Mouse (Mus musculus) heart, embryonic 11.5 days (tissue): ENCODE results near the gene Cpvl. TPM values are rescaled to one million over a fixed set of nuclear protein-coding genes. Genes with fewer than 3 reads are reported as not detected.

Experiments
- ATAC-seq: fragments of 200-750 bp; cut with Nextera tagmentation; replicated peaks from 2 replicates; pipeline ENCODE4 v1.8.0; 2017; ENCODE audit warnings: moderate library complexity; ENCODE audit not compliant: insufficient number of reproducible peaks, low FRiP score, low TSS enrichment
- H3K27ac ChIP-seq: fragments of 300-500 bp; sonication (generic); 2 replicates; pipeline ENCODE4 v1.5.1; 2014; ENCODE audit warnings: mild to moderate bottlenecking, low read depth, low read length
- H3K27me3 ChIP-seq: fragments of 300-500 bp; sonication (generic); 2 replicates; pipeline ENCODE4 v1.6.1; 2014; ENCODE audit warnings: mild to moderate bottlenecking, low read length, mixed read lengths; ENCODE audit not compliant: control insufficient read depth, insufficient read depth
- H3K36me3 ChIP-seq: fragments of 300-500 bp; sonication (generic); 2 replicates; pipeline ENCODE4 v1.6.1; 2014; ENCODE audit warnings: mild to moderate bottlenecking, low read length, moderate library complexity, mixed read lengths; ENCODE audit not compliant: control insufficient read depth, insufficient read depth
- H3K4me1 ChIP-seq: fragments of 300-500 bp; sonication (generic); 2 replicates; pipeline ENCODE4 v1.6.1; 2014; ENCODE audit warnings: low read length; ENCODE audit not compliant: control insufficient read depth, insufficient read depth
- H3K4me2 ChIP-seq: fragments of 300-500 bp; sonication (generic); 2 replicates; pipeline ENCODE4 v1.6.1; 2014; ENCODE audit warnings: mild to moderate bottlenecking, moderate library complexity
- H3K4me3 ChIP-seq: fragments of 300-500 bp; sonication (generic); 2 replicates; pipeline ENCODE4 v1.5.1; 2014; ENCODE audit warnings: low read depth, low read length
- H3K9ac ChIP-seq: fragments of 300-500 bp; sonication (generic); 2 replicates; pipeline ENCODE4 v1.6.1; 2014; ENCODE audit warnings: mild to moderate bottlenecking, low read depth, low read length, moderate library complexity
- H3K9me3 ChIP-seq: fragments of 300-500 bp; sonication (generic); replicated peaks from 2 replicates; pipeline ENCODE4 v1.6.1; 2016; ENCODE audit warnings: low read length; ENCODE audit not compliant: control insufficient read depth
- WGBS: fragments of 180-500 bp; shearing (Covaris S2); extraction: QIAGEN DNeasy Blood & Tissue Kit; methylation state at CpG from one replicate; pipeline ENCODE4 v1.1.7; 2014; ENCODE audit not compliant: insufficient replicate concordance; 5-methylcytosine and 5-hydroxymethylcytosine counted together
- polyA plus RNA-seq: library from polyadenylated mRNA; unstranded; fragments of >200 nt; fragmentation: Nextera tagmentation; extraction: Ambion mirVana; gene quantifications from 2 replicates; pipeline ENCODE4 v1.2.1, GENCODE M21; 2014

The Cpvl gene
- polyA plus RNA-seq, 1 experiment from 2014 or later = not detected

- WGBS = 75% methylated on average over 6 of the region's 6 CpGs
- Histone ChIP-seq H3K4me1 (peaks cover 10% of the 10 kb centered on the region; the same call in 1 of the 2 replicates), H3K9me3 (no peaks in the 10 kb centered on the region)
These were observed 23.2 kb downstream of the Cpvl start for GRCm38 (mm10) chr6:53955271-53955670.

DNA sequence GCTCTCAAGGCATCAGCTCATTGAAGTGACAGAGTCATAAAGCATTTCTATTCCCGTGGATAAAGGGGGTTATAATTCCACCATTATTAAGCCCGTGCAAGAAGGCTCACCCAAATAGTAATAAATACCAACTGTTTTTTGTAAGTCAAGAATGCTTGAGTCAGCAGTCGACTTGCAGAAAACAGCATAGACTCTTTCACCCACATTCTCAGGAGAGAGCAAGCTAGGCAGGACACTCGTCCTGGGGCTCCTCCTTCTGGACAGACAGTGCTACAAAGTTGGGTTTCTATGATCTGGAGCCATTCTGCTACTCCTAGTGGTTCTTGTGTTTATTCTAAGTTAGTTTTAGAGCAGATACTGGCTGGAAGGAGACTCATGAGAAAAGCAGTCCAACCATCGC is 24.4 kb downstream of the Cpvl start:
- Histone ChIP-seq H3K9ac (no peak overlapping the region), H3K4me3 (no peak overlapping the region), H3K27me3 (no peaks in the 10 kb centered on the region), H3K27ac (no peak overlapping the region), H3K4me1 (peaks cover 10% of the 10 kb centered on the region; the same call in 1 of the 2 replicates), H3K9me3 (no peaks in the 10 kb centered on the region), H3K4me2 (no peak overlapping the region), H3K36me3 (no peaks in the 10 kb centered on the region)
- WGBS = 41% methylated on average over 5 of the region's 5 CpGs
- no peak for ATAC-seq

More at GRCm38 (mm10) chr6:53955271-53955670, 23.2 kb downstream of the Cpvl start:
- no peak overlapping the region for H3K27ac ChIP-seq
- H3K27me3 ChIP-seq = no peaks in the 10 kb centered on the region
- no peak overlapping the region for H3K4me2 ChIP-seq
- no peak for ATAC-seq
- H3K9ac ChIP-seq = no peak overlapping the region
- no peaks in the 10 kb centered on the region for H3K36me3 ChIP-seq
- no peak overlapping the region for H3K4me3 ChIP-seq

DNA sequence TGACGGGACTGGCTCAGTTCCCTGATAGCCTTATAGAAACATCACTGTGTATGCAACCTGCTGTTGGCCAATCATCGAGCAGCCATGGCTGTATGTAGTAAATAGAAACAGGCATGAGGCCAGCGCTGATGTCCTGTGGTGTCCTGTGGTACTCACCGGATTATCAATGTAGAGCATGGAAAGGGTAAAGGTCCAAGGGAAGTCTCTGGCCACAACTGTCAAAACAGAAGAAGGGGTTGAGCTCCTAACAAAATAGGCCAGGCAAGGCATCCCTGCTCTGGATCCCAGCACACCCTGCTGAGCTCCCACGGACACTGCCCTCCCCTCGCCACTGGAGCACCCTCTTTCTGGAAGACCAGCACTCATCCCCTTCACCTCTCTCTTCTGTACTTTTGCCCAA is 25.1 kb downstream of the Cpvl start:
- Histone ChIP-seq H3K9me3 (no peaks in the 10 kb centered on the region), H3K4me3 (no peak overlapping the region), H3K27ac (no peak overlapping the region), H3K36me3 (no peaks in the 10 kb centered on the region), H3K27me3 (no peaks in the 10 kb centered on the region), H3K4me2 (no peak overlapping the region), H3K4me1 (peaks cover 13% of the 10 kb centered on the region; the same call in 1 of the 2 replicates), H3K9ac (no peak overlapping the region)
- ATAC-seq = no peak
- 80% methylated on average over 6 of the region's 6 CpGs for WGBS

DNA sequence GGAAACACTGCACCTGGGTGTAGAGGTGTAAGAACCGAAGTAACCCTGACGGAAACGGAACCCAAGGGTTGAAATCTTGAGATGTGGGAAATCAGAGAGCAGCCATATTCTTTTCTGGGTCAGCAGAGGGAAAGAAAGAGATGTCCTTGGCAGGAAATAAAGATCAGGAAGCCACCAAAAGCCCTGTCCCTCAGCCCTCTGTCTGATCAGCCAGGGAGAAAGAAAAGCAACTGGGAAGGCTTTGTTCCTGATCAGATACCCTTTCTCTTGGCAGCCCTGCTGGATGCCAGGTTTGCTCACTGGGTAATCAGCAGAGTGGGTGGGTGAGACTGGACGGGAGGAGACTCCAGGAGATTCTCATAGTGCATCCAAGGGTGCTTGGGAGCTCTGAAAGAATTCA is 27.1 kb downstream of the Cpvl start:
- Histone ChIP-seq H3K4me2 (no peak overlapping the region), H3K4me3 (no peak overlapping the region), H3K36me3 (no peaks in the 10 kb centered on the region), H3K4me1 (peaks cover 11% of the 10 kb centered on the region; the same call in 1 of the 2 replicates), H3K27ac (no peak overlapping the region), H3K9ac (no peak overlapping the region), H3K9me3 (no peaks in the 10 kb centered on the region), H3K27me3 (no peaks in the 10 kb centered on the region)
- 77% methylated on average over 4 of the region's 4 CpGs for WGBS
- ATAC-seq = no peak

DNA sequence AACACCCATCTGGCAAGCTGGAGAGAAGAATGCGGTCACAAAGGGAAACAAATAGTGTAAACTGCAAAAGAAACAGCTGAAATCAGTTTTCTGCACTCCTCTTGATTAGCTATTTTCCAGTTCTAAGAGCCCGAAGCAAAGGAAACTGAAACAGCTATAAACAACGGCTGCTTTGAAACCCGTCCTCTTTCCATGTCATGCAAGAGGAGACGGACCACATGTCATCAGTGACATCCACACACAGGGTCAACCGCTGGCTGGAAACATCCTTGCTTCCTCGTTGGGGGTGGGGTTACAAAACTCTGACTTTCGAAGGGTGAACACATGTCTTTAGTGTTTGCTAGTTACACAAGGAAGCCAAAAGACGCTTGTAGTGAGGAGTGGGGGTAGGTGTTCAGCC is 27.6 kb downstream of the Cpvl start:
- ATAC-seq = no peak
- Histone ChIP-seq H3K4me3 (no peak overlapping the region), H3K9me3 (no peaks in the 10 kb centered on the region), H3K27ac (no peak overlapping the region), H3K4me2 (no peak overlapping the region), H3K9ac (no peak overlapping the region), H3K36me3 (no peaks in the 10 kb centered on the region), H3K27me3 (no peaks in the 10 kb centered on the region), H3K4me1 (peaks cover 8% of the 10 kb centered on the region; the same call in 1 of the 2 replicates)
- 64% methylated on average over 9 of the region's 9 CpGs for WGBS

GRCm38 (mm10) chr6:53948388-53949035 is 30.0 kb downstream of the Cpvl start:
- Histone ChIP-seq H3K4me1 (peaks cover 8% of the 10 kb centered on the region; the same call in 1 of the 2 replicates), H3K4me3 (no peak overlapping the region), H3K9me3 (no peaks in the 10 kb centered on the region), H3K4me2 (no peak overlapping the region), H3K36me3 (no peaks in the 10 kb centered on the region), H3K27ac (peak overlapping the region; percentile 47), H3K9ac (no peak overlapping the region), H3K27me3 (no peaks in the 10 kb centered on the region)
- WGBS = 20% methylated on average over 4 of the region's 4 CpGs
- ATAC-seq = no peak

DNA sequence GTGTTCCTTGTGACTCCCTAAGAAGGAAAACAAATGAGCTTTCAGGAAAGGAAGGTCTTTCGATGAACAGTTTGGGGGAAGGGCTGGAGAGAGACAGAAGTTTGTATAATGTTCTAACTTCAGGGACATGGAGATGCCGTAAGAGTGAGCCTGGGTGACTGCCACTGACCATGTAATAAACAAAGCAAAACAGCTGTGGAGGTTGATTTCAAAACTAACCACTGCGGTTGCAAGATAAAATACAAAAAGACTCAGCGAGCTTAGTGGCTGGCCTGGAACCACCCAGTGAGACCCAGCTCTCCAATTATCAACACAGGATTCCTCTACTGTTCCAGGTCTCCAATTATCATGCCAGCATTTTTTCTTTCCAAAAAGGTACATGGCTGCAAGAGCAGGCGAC is 33.6 kb downstream of the Cpvl start:
- Histone ChIP-seq H3K9me3 (no peaks in the 10 kb centered on the region), H3K4me1 (0 out of 2 replicates have a peak, but pooled peaks cover 6% of the 10 kb centered on the region), H3K27me3 (no peaks in the 10 kb centered on the region), H3K4me2 (no peak overlapping the region), H3K9ac (no peak overlapping the region), H3K36me3 (no peaks in the 10 kb centered on the region), H3K27ac (no peak overlapping the region), H3K4me3 (no peak overlapping the region)
- WGBS = 72% methylated on average over 5 of the region's 5 CpGs
- ATAC-seq = no peak

DNA sequence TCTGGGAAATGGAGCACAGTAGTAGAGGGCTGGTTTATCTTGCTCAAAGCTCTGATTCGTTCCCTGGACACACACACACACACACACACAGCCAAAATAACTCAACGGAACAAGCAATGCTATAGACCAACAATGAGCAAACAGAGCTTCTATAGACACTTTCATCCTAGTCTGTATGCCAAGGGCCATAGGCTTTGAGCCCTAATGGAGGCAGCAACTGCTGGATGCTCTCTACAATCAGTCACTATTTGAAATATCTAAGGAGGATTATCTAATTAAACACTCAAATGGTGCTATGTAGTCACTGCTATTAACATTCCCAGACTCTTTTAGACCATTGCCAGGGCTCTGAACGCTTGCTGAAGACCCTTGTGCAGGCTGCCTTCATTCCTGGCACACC is 34.1 kb downstream of the Cpvl start:
- ATAC-seq = no peak
- peaks cover 8% of the 10 kb centered on the region for H3K4me1 ChIP-seq
- H3K36me3 ChIP-seq = no peaks in the 10 kb centered on the region
- H3K4me2 ChIP-seq = no peak overlapping the region
- no peak overlapping the region for H3K9ac ChIP-seq
- H3K27ac ChIP-seq = no peak overlapping the region
- no peak overlapping the region for H3K4me3 ChIP-seq
- 61% methylated on average over 3 of the region's 3 CpGs for WGBS
- H3K9me3 ChIP-seq = no peaks in the 10 kb centered on the region
- H3K27me3 ChIP-seq = no peaks in the 10 kb centered on the region

- H3K4me3 ChIP-seq = no peak overlapping the region
- H3K9me3 ChIP-seq = no peaks in the 10 kb centered on the region
- 76% methylated on average over 7 of the region's 7 CpGs for WGBS
- H3K27me3 ChIP-seq = no peaks in the 10 kb centered on the region
- H3K4me1 ChIP-seq = peaks cover 16% of the 10 kb centered on the region
- ATAC-seq = no peak
- H3K27ac ChIP-seq = no peak overlapping the region
- no peak overlapping the region for H3K9ac ChIP-seq
- no peaks in the 10 kb centered on the region for H3K36me3 ChIP-seq
- no peak overlapping the region for H3K4me2 ChIP-seq
These were observed 36.2 kb downstream of the Cpvl start for GRCm38 (mm10) chr6:53942190-53942831.
